Mouse (Mus musculus): ENCODE results near the gene Patz1. TPM values are rescaled to one million over a fixed set of nuclear protein-coding genes. Genes with fewer than 3 reads are reported as not detected.

Patz1 gene
- polyA plus RNA-seq, 1 experiment from 2014 or later, result 28.6 TPM

DNA sequence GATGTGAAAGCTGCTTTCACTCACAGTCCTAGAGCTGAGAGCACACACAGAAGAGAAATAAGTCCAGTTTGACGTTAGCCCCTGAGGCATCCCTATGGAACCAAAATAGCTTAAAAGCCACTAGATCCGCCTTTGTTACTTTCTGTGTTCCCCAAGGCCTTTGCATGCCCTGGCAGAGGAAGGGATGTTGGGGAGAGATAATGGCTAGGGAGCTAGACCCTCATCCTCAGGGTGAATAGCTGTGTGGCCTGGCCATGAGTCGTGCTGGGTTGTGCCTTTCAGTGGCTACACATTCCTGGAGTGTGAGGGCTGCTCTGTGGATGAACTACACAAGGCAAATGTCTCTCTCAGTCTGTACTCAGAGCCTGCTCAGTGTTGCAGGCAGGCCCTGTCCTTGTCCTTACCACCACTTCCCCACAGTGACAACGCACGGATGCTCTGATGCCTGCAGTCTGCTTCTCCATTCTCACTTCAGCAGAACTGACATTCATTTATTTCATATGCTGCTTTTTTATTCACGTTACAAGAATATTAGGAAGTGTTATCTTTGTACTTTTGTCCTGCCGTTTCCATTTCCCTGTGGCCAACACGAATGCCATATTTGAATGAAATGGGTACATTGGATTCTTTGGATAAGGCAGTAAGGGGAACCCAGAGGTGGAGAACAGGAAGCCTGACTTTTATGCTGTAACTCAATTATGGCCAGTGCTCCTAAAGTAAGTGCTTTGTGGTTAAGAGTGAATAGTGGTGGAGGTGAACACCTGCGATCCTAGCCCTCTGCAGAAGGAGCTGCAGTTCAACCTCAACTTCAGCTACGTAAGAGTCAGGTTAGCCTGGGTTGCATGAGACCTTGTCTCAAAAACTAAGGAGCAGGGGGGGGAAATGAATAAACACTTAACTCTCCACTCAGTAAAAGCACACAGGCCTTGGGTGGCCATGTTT is 9.5 kb downstream of the Patz1 start:
- Histone ChIP-seq H3K4me1 (ENCODE audit: control insufficient read depth, insufficient read depth, low read length) (peaks cover 15% of the 10 kb centered on the region), H3K9ac (ENCODE audit: low read depth, low read length) (no peak overlapping the region), H3K27ac (ENCODE audit: low read depth, low read length) (no peak overlapping the region), H3K4me3 (ENCODE audit: low read depth, low read length) (no peak overlapping the region), H3K9me3 (replicated peaks; ENCODE audit: control insufficient read depth, low read length) (no peaks in the 10 kb centered on the region), H3K36me3 (ENCODE audit: control insufficient read depth, insufficient read depth, low read length) (peaks cover 61% of the 10 kb centered on the region), H3K4me2 (no peak overlapping the region), H3K27me3 (ENCODE audit: control insufficient read depth, insufficient read depth, low read length) (no peaks in the 10 kb centered on the region)
- no peak for ATAC-seq (replicated peaks; ENCODE audit: insufficient number of reproducible peaks, low FRiP score, low TSS enrichment)
- 85% methylated on average over 10 of the region's 10 CpGs for WGBS (ENCODE audit: insufficient replicate concordance)

DNA sequence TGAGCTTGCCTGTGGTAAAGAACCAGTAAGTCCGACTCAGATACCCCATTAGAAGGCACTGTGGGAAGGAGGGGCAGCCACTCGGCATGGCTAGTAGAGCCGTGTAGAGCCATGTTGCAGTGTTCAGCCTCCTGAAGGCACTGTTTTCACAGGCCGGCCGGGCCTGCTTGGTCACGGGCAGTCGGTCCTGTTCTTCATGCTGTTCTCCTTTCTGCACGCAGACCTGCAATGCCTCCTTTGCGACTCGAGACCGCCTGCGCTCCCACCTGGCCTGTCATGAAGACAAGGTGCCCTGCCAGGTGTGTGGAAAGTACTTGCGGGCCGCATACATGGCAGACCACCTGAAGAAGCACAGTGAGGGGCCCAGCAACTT is 10.1 kb downstream of the Patz1 start:
- H3K27me3 ChIP-seq (ENCODE audit: control insufficient read depth, insufficient read depth, low read length), result no peaks in the 10 kb centered on the region
- no peak overlapping the region for H3K4me3 ChIP-seq (ENCODE audit: low read depth, low read length)
- peaks cover 61% of the 10 kb centered on the region for H3K36me3 ChIP-seq (ENCODE audit: control insufficient read depth, insufficient read depth, low read length)
- no peak overlapping the region for H3K4me2 ChIP-seq
- WGBS (ENCODE audit: insufficient replicate concordance), result 92% methylated on average over 14 of the region's 14 CpGs
- no peak overlapping the region for H3K9ac ChIP-seq (ENCODE audit: low read depth, low read length)
- H3K9me3 ChIP-seq (replicated peaks; ENCODE audit: control insufficient read depth, low read length), result no peaks in the 10 kb centered on the region
- H3K4me1 ChIP-seq (ENCODE audit: control insufficient read depth, insufficient read depth, low read length), result peaks cover 9% of the 10 kb centered on the region
- H3K27ac ChIP-seq (ENCODE audit: low read depth, low read length), result no peak overlapping the region
- no peak for ATAC-seq (replicated peaks; ENCODE audit: insufficient number of reproducible peaks, low FRiP score, low TSS enrichment)

DNA sequence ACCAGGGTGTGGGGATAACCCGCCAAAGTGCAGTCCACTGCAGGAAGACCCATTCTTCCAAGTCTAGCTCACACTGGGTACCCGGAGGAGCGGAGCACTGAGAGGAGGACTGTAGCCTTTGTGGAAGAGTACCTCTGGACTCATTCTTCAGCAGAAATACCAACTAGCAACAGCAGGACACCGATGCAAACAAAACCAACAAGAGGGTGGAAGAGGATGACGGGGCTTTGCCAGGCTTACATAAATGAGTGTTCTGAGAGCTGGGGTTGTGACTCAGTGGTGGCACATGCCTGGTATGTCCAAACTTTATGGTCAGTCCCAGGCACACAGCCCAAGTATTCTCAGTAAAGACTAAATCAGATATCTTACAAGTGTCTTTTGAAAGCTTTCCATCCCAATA is 12.4 kb downstream of the Patz1 start:
- Histone ChIP-seq H3K9me3 (replicated peaks; ENCODE audit: control insufficient read depth, low read length) (no peaks in the 10 kb centered on the region), H3K27me3 (ENCODE audit: control insufficient read depth, insufficient read depth, low read length) (no peaks in the 10 kb centered on the region), H3K4me3 (ENCODE audit: low read depth, low read length) (no peak overlapping the region), H3K36me3 (ENCODE audit: control insufficient read depth, insufficient read depth, low read length) (peaks cover 58% of the 10 kb centered on the region), H3K9ac (ENCODE audit: low read depth, low read length) (no peak overlapping the region), H3K4me1 (ENCODE audit: control insufficient read depth, insufficient read depth, low read length) (no peaks in the 10 kb centered on the region), H3K27ac (ENCODE audit: low read depth, low read length) (no peak overlapping the region), H3K4me2 (no peak overlapping the region)
- 92% methylated on average over 5 of the region's 5 CpGs for WGBS (ENCODE audit: insufficient replicate concordance)
- ATAC-seq (replicated peaks; ENCODE audit: insufficient number of reproducible peaks, low FRiP score, low TSS enrichment), result no peak

DNA sequence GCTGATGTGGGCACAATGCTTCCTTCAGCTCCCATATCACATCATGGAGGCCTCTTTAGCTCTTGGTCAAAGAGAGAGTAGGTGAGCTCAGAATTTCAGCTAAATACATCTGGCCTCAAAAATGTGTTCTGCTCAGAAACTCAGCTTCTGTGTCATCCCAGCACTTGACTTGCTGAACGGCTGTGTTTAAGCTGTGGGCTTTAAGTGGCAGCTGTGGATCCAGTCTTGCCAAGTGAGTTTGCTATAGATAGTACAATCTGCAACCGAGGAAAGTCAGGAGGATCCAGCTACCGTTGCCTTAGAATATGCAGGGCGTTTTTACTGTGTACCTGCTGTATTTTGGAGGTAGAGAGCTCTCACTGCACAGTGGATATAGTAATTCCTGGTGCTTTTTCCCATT is 13.7 kb downstream of the Patz1 start:
- no peak for ATAC-seq (replicated peaks; ENCODE audit: insufficient number of reproducible peaks, low FRiP score, low TSS enrichment)
- no peaks in the 10 kb centered on the region for H3K4me1 ChIP-seq (ENCODE audit: control insufficient read depth, insufficient read depth, low read length)
- no peak overlapping the region for H3K4me3 ChIP-seq (ENCODE audit: low read depth, low read length)
- H3K27me3 ChIP-seq (ENCODE audit: control insufficient read depth, insufficient read depth, low read length), result no peaks in the 10 kb centered on the region
- H3K27ac ChIP-seq (ENCODE audit: low read depth, low read length), result no peak overlapping the region
- no peaks in the 10 kb centered on the region for H3K9me3 ChIP-seq (replicated peaks; ENCODE audit: control insufficient read depth, low read length)
- no peak overlapping the region for H3K9ac ChIP-seq (ENCODE audit: low read depth, low read length)
- 73% methylated on average over 4 of the region's 4 CpGs for WGBS (ENCODE audit: insufficient replicate concordance)
- peaks cover 63% of the 10 kb centered on the region for H3K36me3 ChIP-seq (ENCODE audit: control insufficient read depth, insufficient read depth, low read length)
- H3K4me2 ChIP-seq, result no peak overlapping the region

DNA sequence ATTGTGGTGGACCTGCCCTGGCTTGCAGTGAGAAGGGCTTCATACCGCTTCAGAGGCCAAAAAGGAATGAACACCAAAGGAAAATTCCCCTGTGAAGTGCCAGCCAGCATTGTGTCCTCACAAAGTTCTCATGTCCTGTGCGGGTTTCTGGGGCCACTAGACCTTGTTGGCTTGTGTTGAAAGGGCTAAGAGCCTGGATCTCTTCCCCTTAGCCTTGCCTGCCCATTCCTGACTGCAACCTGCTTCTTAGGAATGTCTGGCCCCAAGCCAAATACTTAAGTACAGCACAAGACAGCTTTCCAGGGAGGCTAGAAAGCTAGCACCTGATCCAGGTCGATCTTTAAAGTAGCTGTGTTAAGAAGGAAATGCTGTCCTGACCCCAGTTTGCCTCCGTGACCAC is 14.1 kb downstream of the Patz1 start:
- no peak overlapping the region for H3K4me3 ChIP-seq (ENCODE audit: low read depth, low read length)
- H3K9ac ChIP-seq (ENCODE audit: low read depth, low read length), result no peak overlapping the region
- H3K27ac ChIP-seq (ENCODE audit: low read depth, low read length), result no peak overlapping the region
- H3K9me3 ChIP-seq (replicated peaks; ENCODE audit: control insufficient read depth, low read length), result no peaks in the 10 kb centered on the region
- H3K4me2 ChIP-seq, result no peak overlapping the region
- no peak for ATAC-seq (replicated peaks; ENCODE audit: insufficient number of reproducible peaks, low FRiP score, low TSS enrichment)
- no peaks in the 10 kb centered on the region for H3K4me1 ChIP-seq (ENCODE audit: control insufficient read depth, insufficient read depth, low read length)
- no peaks in the 10 kb centered on the region for H3K27me3 ChIP-seq (ENCODE audit: control insufficient read depth, insufficient read depth, low read length)
- WGBS (ENCODE audit: insufficient replicate concordance), result 77% methylated on average over 4 of the region's 4 CpGs
- peaks cover 67% of the 10 kb centered on the region for H3K36me3 ChIP-seq (ENCODE audit: control insufficient read depth, insufficient read depth, low read length)

DNA sequence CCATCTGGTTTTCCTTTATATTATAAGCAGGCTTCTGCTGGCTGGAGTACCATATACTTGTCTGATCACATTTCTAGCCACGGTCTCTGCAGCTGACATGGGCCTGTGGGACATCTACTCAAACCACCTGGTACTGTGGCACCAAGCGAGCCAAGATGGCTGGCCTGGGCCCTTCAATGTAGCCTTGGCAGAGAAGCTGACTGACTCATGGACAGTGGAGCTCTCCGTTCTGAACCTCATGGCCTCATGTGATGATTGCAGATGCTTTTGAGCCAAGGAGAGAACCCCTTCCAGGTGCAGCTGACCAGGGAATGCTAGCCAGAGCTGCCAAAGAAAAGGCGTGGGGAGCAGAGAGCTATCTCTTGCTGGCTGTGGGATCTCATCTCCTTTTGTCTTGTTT is 17.1 kb downstream of the Patz1 start:
- 89% methylated on average over 4 of the region's 4 CpGs for WGBS (ENCODE audit: insufficient replicate concordance)
- no peaks in the 10 kb centered on the region for H3K4me1 ChIP-seq (ENCODE audit: control insufficient read depth, insufficient read depth, low read length)
- H3K9ac ChIP-seq (ENCODE audit: low read depth, low read length), result no peak overlapping the region
- peaks cover 67% of the 10 kb centered on the region for H3K36me3 ChIP-seq (ENCODE audit: control insufficient read depth, insufficient read depth, low read length)
- H3K27ac ChIP-seq (ENCODE audit: low read depth, low read length), result no peak overlapping the region
- H3K4me2 ChIP-seq, result no peak overlapping the region
- H3K27me3 ChIP-seq (ENCODE audit: control insufficient read depth, insufficient read depth, low read length), result no peaks in the 10 kb centered on the region
- ATAC-seq (replicated peaks; ENCODE audit: insufficient number of reproducible peaks, low FRiP score, low TSS enrichment), result no peak
- H3K9me3 ChIP-seq (replicated peaks; ENCODE audit: control insufficient read depth, low read length), result no peaks in the 10 kb centered on the region
- no peak overlapping the region for H3K4me3 ChIP-seq (ENCODE audit: low read depth, low read length)

DNA sequence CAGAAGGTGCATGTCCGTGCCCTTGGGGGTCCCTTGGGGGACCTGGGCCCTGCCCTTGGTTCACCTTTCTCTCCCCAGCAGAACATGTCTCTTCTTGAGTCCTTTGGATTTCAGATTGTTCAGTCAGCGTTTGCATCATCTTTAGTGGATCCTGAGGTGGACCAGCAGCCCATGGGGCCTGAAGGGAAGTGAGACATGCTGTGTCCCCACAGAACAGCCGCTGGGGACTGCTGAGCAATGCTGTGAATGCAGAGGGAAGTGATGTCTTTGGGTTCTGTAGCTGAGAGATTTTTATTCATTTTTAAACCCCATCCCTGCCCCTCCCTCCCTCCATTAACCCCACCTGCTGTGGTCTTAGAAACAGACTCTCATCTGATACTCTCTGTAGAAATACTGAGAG is 19.2 kb downstream of the Patz1 start:
- H3K36me3 ChIP-seq (ENCODE audit: control insufficient read depth, insufficient read depth, low read length), result peaks cover 60% of the 10 kb centered on the region
- ATAC-seq (replicated peaks; ENCODE audit: insufficient number of reproducible peaks, low FRiP score, low TSS enrichment), result no peak
- no peaks in the 10 kb centered on the region for H3K4me1 ChIP-seq (ENCODE audit: control insufficient read depth, insufficient read depth, low read length)
- H3K27ac ChIP-seq (ENCODE audit: low read depth, low read length), result no peak overlapping the region
- no peak overlapping the region for H3K4me3 ChIP-seq (ENCODE audit: low read depth, low read length)
- H3K9me3 ChIP-seq (replicated peaks; ENCODE audit: control insufficient read depth, low read length), result no peaks in the 10 kb centered on the region
- H3K4me2 ChIP-seq, result no peak overlapping the region
- 94% methylated on average over 3 of the region's 3 CpGs for WGBS (ENCODE audit: insufficient replicate concordance)
- no peaks in the 10 kb centered on the region for H3K27me3 ChIP-seq (ENCODE audit: control insufficient read depth, insufficient read depth, low read length)
- H3K9ac ChIP-seq (ENCODE audit: low read depth, low read length), result no peak overlapping the region

DNA sequence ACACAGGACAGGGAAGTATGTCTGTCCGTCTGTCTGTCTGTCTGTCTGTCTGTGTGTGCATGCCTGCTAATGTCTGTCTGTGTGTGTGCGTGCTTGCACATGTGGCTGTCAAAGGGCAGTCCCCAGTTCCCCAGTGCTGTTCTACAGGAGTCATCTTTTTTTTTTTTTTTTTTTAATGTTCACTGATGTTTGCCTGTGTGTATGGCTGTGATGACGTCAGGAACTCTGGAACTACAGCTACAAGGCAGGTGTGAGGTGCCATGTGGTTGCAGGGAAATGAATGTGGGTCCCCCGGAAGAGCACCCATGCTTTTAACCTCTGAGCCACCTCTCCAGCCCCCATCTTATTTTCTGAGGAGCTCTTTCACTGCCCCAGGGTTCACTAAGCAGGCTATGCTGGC is 21.2 kb downstream of the Patz1 start:
- Histone ChIP-seq H3K4me3 (ENCODE audit: low read depth, low read length) (no peak overlapping the region), H3K4me2 (no peak overlapping the region), H3K4me1 (ENCODE audit: control insufficient read depth, insufficient read depth, low read length) (no peaks in the 10 kb centered on the region), H3K9me3 (replicated peaks; ENCODE audit: control insufficient read depth, low read length) (no peaks in the 10 kb centered on the region), H3K27me3 (ENCODE audit: control insufficient read depth, insufficient read depth, low read length) (no peaks in the 10 kb centered on the region), H3K9ac (ENCODE audit: low read depth, low read length) (no peak overlapping the region), H3K27ac (ENCODE audit: low read depth, low read length) (no peak overlapping the region), H3K36me3 (ENCODE audit: control insufficient read depth, insufficient read depth, low read length) (peaks cover 51% of the 10 kb centered on the region)
- no peak for ATAC-seq (replicated peaks; ENCODE audit: insufficient number of reproducible peaks, low FRiP score, low TSS enrichment)
- 94% methylated on average over 4 of the region's 4 CpGs for WGBS (ENCODE audit: insufficient replicate concordance)
